Mouse (Mus musculus) megakaryocyte progenitor cell, adult 5-6 weeks (primary cell): ENCODE results near the gene Nutf2. TPM values are rescaled to one million over a fixed set of nuclear protein-coding genes. Genes with fewer than 3 reads are reported as not detected.

Source experiments
- ATAC-seq: replicated peaks from 2 replicates; pipeline ENCODE4 v1.8.0; 2016; ENCODE audit warnings: mild to moderate bottlenecking, moderate TSS enrichment, inconsistent platforms; ENCODE audit not compliant: poor library complexity
- total RNA-seq, 2 experiments: library from RNA; stranded (forward) in 1 of 2; stranded (reverse) in 1 of 2; fragments of 157-497, 149-512 nt in 1 of 2; fragments of 200-1000 nt in 1 of 2; gene quantifications; 2 replicates each; pipeline versions ENCODE4 v1.2.3 to v1.2.4; 2015 to 2017

Gene Nutf2
- total RNA-seq, 2 experiments from 2014 or later, result 26.3 to 316 TPM

GRCm38 (mm10) chr8:105854303-105854702 lies 6.1 kb upstream of the Nutf2 start:
- no peak for ATAC-seq

GRCm38 (mm10) chr8:105854715-105855216 lies 5.6 kb upstream of the Nutf2 start, which contains the start of gene Thap11:
TSS of gene Thap11 (plus strand) at chr8:105855132.
- ATAC-seq, result peak; percentile 62

- ATAC-seq, result no peak
Observed at GRCm38 (mm10) chr8:105855248-105856167, 4.9 kb upstream of the Nutf2 start.

- ATAC-seq, result no peak
Observed at GRCm38 (mm10) chr8:105856168-105856835, 4.1 kb upstream of the Nutf2 start.

GRCm38 (mm10) chr8:105858495-105858894 lies 1.9 kb upstream of the Nutf2 start:
- peak; percentile 15 for ATAC-seq

- ATAC-seq, result peak; percentile 19
Observed at GRCm38 (mm10) chr8:105859314-105859713, 1.1 kb upstream of the Nutf2 start.

GRCm38 (mm10) chr8:105861951-105862350 lies 1.6 kb downstream of the Nutf2 start:
- ATAC-seq, result no peak

- ATAC-seq, result peak; percentile 12; the same call in 1 of the 2 replicates
Observed at GRCm38 (mm10) chr8:105866364-105867029, 6.1 kb downstream of the Nutf2 start.

- no peak for ATAC-seq
Observed at GRCm38 (mm10) chr8:105874301-105874700, 13.9 kb downstream of the Nutf2 start.

GRCm38 (mm10) chr8:105880754-105881520 lies 20.6 kb downstream of the Nutf2 start, which contains the start of gene Edc4:
TSS of gene Edc4 (plus strand) at chr8:105880881.
- peak; percentile 99 for ATAC-seq

GRCm38 (mm10) chr8:105889756-105890465 lies 29.5 kb downstream of the Nutf2 start:
- ATAC-seq, result no peak

GRCm38 (mm10) chr8:105890870-105891269 lies 30.5 kb downstream of the Nutf2 start:
- no peak for ATAC-seq

- peak; percentile 45; the same call in 1 of the 2 replicates for ATAC-seq
Observed at GRCm38 (mm10) chr8:105892432-105892831, 32.1 kb downstream of the Nutf2 start.

GRCm38 (mm10) chr8:105893339-105893738 lies 33.0 kb downstream of the Nutf2 start, which contains the start of gene Nrn1l:
TSS of gene Nrn1l (plus strand) at chr8:105893567.
- peak; percentile 83 for ATAC-seq

GRCm38 (mm10) chr8:105897801-105898480 lies 37.6 kb downstream of the Nutf2 start:
- ATAC-seq, result no peak

- ATAC-seq, result peak; percentile 95
Observed at GRCm38 (mm10) chr8:105900180-105900940, 40.0 kb downstream of the Nutf2 start, which contains the start of gene Pskh1. TSS of gene Pskh1 (plus strand) at chr8:105900441.

GRCm38 (mm10) chr8:105900941-105901616 lies 40.7 kb downstream of the Nutf2 start:
- peak; percentile 68 for ATAC-seq
